Mouse (Mus musculus) adrenal gland, adult (tissue): Measurements from ENCODE around the gene Efna2.
A peak's percentile ranks its signal among the peaks of the same experiment; 100 is the strongest.
"Not testable (repeated sequence)": the region's sequence is repeated elsewhere in the genome, so short reads cannot be mapped to it uniquely, and the experiment has no call there.

Experiments
- DNase-seq, 2 experiments: peaks; one replicate each; pipeline ENCODE4 v3.0.0; 2022 to 2023; ENCODE audit warnings: low spot score in 1 of 2; ENCODE audit not compliant: inconsistent age in 2 of 2

Efna2 gene

GRCm38 (mm10) chr10:80154384-80154783 is 24.9 kb upstream of the Efna2 start:
- no peak for DNase-seq

- no peak for DNase-seq
Measured at GRCm38 (mm10) chr10:80155277-80155676, 24.0 kb upstream of the Efna2 start.

- peak in 1 of 2 experiments; percentile 59 for DNase-seq
Measured at GRCm38 (mm10) chr10:80156002-80156751, 23.1 kb upstream of the Efna2 start.

- DNase-seq, result peak in 1 of 2 experiments; percentile 47
Measured at GRCm38 (mm10) chr10:80156752-80157053, 22.6 kb upstream of the Efna2 start.

GRCm38 (mm10) chr10:80157141-80157929 is 21.9 kb upstream of the Efna2 start:
- peak in 1 of 2 experiments; percentile 59 for DNase-seq

- peak in 1 of 2 experiments; percentile 78 for DNase-seq
Measured at GRCm38 (mm10) chr10:80158307-80158986, 20.8 kb upstream of the Efna2 start.

- peak in 1 of 2 experiments; percentile 77 for DNase-seq
Measured at GRCm38 (mm10) chr10:80159021-80159560, 20.2 kb upstream of the Efna2 start.

GRCm38 (mm10) chr10:80159561-80160454 is 19.5 kb upstream of the Efna2 start:
- peak; percentile 100 for DNase-seq

- peak; percentile 94 to 98 for DNase-seq
Measured at GRCm38 (mm10) chr10:80160455-80161371, 18.6 kb upstream of the Efna2 start.

GRCm38 (mm10) chr10:80161522-80162242 is 17.6 kb upstream of the Efna2 start:
- peak; percentile 65 to 78 for DNase-seq

GRCm38 (mm10) chr10:80162243-80162608 is 17.1 kb upstream of the Efna2 start:
- no peak for DNase-seq

- peak; percentile 29 to 70 for DNase-seq
Measured at GRCm38 (mm10) chr10:80162716-80163299, 16.5 kb upstream of the Efna2 start.

GRCm38 (mm10) chr10:80163721-80164120 is 15.6 kb upstream of the Efna2 start:
- DNase-seq, result peak; percentile 88 to 92

- peak; percentile 67 to 80 for DNase-seq
Measured at GRCm38 (mm10) chr10:80164161-80164997, 14.9 kb upstream of the Efna2 start.

GRCm38 (mm10) chr10:80164998-80165344 is 14.3 kb upstream of the Efna2 start:
- peak; percentile 97 to 99 for DNase-seq

- DNase-seq, result peak; percentile 84 to 91
Measured at GRCm38 (mm10) chr10:80165392-80166128, 13.7 kb upstream of the Efna2 start, which contains the start of gene Cirbp. TSS of gene Cirbp (plus strand) at chr10:80165985.

- DNase-seq, result not testable (repeated sequence)
Measured at GRCm38 (mm10) chr10:80166136-80166535, 13.1 kb upstream of the Efna2 start.
